Comparison of ENCODE assay signal across 23 mouse cellular contexts in genomic region chr4:119657011-119657410, GRCm38 (mm10). TPM values are rescaled to one million over a fixed set of nuclear protein-coding genes. Genes with fewer than 3 reads are reported as not detected.
"Had no signal": no experiment of that assay in that cellular context is flagged by ENCODE, and none has a peak within 500 bp of the region (broad histone marks: within the 10 kb centered on the region; RNA-seq: fewer than 3 reads in every experiment).

No protein-coding gene starts in this region.

- H3K4me1 ChIP-seq: lung, embryonic 15.5 days; midbrain, embryonic 13.5 days; midbrain, embryonic 15.5 days; neural tube, embryonic 12.5 days had no signal

- H3K4me3 ChIP-seq: lung, embryonic 15.5 days; megakaryocyte, embryonic 14.5 days; midbrain, embryonic 13.5 days; midbrain, embryonic 15.5 days; neural tube, embryonic 12.5 days had no signal

- H3K27me3 ChIP-seq: lung, embryonic 15.5 days; midbrain, embryonic 13.5 days; midbrain, embryonic 15.5 days; neural tube, embryonic 12.5 days had no signal

- H3K36me3 ChIP-seq: lung, embryonic 15.5 days; midbrain, embryonic 13.5 days; midbrain, embryonic 15.5 days; neural tube, embryonic 12.5 days had no signal

- H3K27ac ChIP-seq: lung, embryonic 15.5 days; macrophage; midbrain, embryonic 13.5 days; midbrain, embryonic 15.5 days; neural tube, embryonic 12.5 days had no signal

- DNase-seq: lung, adult 2 months; lung, postnatal 14 days; lung, postnatal 36 days; right cerebral cortex, postnatal 14 days; spleen, adult 18-20 months; thymus, adult 18-20 months; thymus, postnatal 14 days; thymus, postnatal 36 days had no signal

RNA-seq across cellular contexts. Expression of gene Guca2b, which starts 1.7 kb away (rescaled TPM):
- total RNA-seq: megakaryocyte progenitor cell, adult 5-6 weeks; midbrain, postnatal 0 days; monocyte, adult 5-6 weeks; neutrophil, adult 5-6 weeks had no signal
- polyA plus RNA-seq: lung, adult 2 months; lung, embryonic 15.5 days; lung, postnatal 0 days; macrophage; midbrain, embryonic 11.5 days; midbrain, embryonic 13.5 days; midbrain, embryonic 15.5 days; midbrain, postnatal 0 days; neural tube, embryonic 12.5 days; neural tube, embryonic 14.5 days; stomach, embryonic 14.5 days had no signal

RNA-seq across cellular contexts. Expression of gene Guca2a, which starts 19.5 kb away (rescaled TPM):
- total RNA-seq: megakaryocyte progenitor cell, adult 5-6 weeks; midbrain, postnatal 0 days; monocyte, adult 5-6 weeks; neutrophil, adult 5-6 weeks had no signal
- polyA plus RNA-seq: lung, adult 2 months; lung, embryonic 15.5 days; macrophage; midbrain, embryonic 11.5 days; midbrain, embryonic 13.5 days; midbrain, embryonic 15.5 days; midbrain, postnatal 0 days; neural tube, embryonic 12.5 days; neural tube, embryonic 14.5 days; stomach, embryonic 14.5 days; thymus, postnatal 0 days had no signal
